Mouse (Mus musculus) thymus, postnatal 4 days (tissue): Measurements from ENCODE around the gene Oser1.

ENCODE experiments used
- DNase-seq: peaks from one replicate; pipeline ENCODE4 v3.0.0; 2021

Oser1 gene

GRCm38 (mm10) chr2:163398770-163399169 lies 25.7 kb downstream of the Oser1 start:
- no peak for DNase-seq

DNA sequence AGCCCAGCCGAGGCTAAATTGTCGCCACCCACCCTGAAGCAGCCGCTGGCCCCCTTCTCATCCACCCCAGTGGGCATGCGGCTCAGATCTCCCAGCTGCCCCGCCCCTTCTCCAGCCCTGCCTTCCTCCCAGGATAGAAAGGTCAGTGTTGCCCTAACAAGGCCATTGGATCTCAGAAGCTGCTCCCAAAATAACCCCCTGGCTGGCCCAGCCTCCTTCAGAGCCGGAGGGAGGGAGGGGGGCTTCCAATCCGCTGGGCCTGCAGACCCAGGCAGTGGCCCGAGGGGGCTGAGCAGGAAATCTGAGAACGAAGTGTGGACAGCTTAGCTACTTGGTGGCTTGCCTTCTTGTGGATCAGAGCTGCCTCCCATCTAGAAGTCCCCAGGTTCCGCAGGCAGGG lies 26.6 kb downstream of the Oser1 start, which contains the start of gene Jph2:
Jph2 (minus strand) TSS at position 89 of the 400 bp plus-strand sequence.
- DNase-seq, result no peak

DNA sequence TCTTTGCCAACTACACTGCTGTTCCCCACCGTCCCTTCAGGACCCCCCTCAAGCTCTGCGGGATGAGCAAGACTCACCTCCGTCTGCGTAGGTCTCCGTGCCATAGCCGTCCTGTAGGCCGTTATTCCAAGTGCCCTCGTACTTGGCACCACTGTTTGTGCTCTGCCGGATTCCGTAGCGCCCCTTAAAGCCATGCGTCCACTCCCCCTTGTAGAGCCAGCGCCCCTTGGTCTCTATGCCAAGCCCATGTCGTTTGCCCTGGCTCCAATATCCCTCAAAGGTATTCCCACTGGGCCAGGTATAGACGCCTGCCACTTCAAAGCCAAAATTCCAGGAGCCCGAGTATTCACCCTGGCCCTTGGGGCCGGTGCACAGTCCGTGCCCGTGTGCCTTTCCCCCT lies 27.4 kb downstream of the Oser1 start:
- DNase-seq, result no peak

- DNase-seq, result no peak
Observed at GRCm38 (mm10) chr2:163394977-163395376, 29.5 kb downstream of the Oser1 start.

- DNase-seq, result no peak
Observed at GRCm38 (mm10) chr2:163393976-163394375, 30.5 kb downstream of the Oser1 start.

GRCm38 (mm10) chr2:163393241-163393640 lies 31.3 kb downstream of the Oser1 start:
- DNase-seq, result no peak

GRCm38 (mm10) chr2:163392436-163392835 lies 32.1 kb downstream of the Oser1 start:
- DNase-seq, result no peak

GRCm38 (mm10) chr2:163386423-163387190 lies 37.9 kb downstream of the Oser1 start:
- no peak for DNase-seq

GRCm38 (mm10) chr2:163385126-163385525 lies 39.4 kb downstream of the Oser1 start:
- DNase-seq, result no peak

DNA sequence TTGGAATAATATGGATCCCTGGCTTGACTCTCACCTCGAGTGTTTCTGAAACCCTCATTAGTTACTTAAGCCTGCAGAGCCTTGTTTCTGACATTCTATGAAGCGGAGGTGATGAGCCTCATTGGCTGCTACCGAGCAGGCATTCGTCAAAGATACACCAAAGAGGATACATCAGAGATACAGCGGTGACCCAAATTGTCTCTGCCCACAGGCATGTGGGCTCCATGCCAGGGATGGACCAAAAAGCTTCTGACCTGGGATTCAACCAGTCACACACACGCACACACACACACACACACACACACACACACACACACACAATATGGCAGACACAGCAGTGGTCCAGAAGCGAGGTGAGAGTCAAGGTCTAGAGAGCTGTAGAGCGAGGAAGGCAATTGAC lies 43.3 kb downstream of the Oser1 start:
- no peak for DNase-seq

- no peak for DNase-seq
Observed at GRCm38 (mm10) chr2:163379366-163379765, 45.1 kb downstream of the Oser1 start.

- DNase-seq, result no peak
Observed at GRCm38 (mm10) chr2:163376082-163376481, 48.4 kb downstream of the Oser1 start.

DNA sequence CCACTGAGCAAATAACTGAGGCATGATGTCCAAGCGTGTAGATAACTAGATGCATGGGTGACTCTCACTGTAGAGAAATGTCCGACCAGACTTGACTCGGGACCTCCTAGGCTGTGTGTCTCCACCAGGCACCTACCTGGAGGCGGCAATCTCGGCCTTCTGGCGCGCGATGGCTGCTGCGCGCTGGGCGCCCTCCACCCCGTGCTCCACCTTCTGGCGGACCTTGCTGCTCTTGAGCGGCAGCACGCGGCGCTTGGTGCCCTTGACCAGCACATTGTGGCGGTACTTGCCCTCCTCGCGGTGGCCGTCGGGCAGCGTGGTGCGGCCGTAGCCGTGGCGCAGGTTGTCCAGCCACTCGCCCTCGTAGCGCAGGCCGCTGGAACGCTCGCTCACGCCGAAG lies 49.0 kb downstream of the Oser1 start:
- no peak for DNase-seq

DNA sequence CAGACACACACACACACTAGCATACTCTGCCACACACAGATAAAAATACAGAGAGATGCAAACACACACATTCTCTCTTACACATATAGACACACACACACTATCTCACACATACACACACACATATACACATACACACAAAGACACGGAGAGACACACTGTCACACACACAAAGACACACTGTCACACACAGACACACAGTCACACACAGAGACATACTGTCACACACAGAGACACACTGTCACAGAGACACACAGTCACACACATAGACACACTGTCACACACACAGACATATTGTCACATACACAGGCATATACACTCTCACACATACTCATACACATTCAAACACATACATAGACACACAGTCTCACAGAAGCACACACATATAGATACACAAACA lies 51.9 kb downstream of the Oser1 start:
- no peak for DNase-seq

DNA sequence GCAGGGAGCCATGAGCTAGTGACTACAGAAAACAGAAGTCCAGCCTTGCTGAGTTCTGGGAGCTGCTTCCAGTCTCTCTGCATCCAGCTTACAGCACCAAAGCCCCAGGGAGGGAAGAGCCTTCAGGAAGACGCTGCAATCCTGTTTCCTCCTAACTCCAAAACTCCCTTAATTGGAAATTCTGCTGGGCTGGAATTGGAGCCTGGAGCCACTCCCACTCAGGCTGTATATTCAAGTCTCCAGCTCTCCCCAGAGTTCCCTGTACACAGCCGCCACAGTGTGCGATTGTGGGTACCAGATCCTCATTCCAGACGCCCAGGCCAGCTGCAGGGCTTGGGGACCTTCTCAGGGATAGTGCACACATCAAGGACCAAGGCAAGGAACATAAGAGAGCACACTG lies 54.3 kb downstream of the Oser1 start:
- DNase-seq, result no peak

GRCm38 (mm10) chr2:163364785-163365541 lies 59.5 kb downstream of the Oser1 start:
- DNase-seq, result no peak

GRCm38 (mm10) chr2:163362940-163363921 lies 61.3 kb downstream of the Oser1 start:
- no peak for DNase-seq

DNA sequence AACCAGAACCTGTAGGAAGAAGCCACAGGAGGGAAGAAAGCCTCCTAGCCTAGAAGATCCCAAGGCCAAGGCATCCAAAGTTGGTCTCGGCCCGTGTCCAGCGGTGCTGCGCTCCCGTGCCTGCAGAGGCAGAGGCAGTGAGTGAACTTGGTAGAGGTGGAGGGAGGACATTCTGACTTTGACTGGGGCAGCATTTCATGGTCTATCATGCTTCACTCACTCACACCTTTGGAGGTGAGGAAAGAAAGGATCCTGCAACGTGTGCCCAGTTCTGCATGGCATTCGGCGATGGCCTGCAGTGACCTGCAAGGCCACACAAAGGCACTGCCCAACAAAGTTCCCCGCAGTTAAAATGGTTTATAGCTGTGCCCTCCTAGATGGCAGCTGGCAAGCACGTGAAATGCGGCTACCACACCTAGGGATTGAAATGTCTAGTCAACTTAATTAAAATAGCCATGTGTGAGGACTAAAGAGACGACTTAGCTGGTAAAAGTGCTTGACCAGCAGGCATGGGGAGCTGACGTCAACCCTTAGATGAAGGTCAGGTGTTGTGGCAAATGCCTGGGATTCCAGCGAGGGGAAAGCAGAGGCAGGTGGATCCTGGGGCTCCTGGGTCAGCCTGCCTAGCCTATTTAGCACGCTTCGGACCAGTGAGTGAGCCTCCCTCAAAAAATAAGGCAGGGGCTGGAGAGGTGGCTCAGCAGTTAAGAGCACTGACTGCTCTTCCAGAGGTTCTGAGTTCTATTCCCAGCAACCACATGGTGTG lies 63.5 kb downstream of the Oser1 start:
- no peak for DNase-seq

DNA sequence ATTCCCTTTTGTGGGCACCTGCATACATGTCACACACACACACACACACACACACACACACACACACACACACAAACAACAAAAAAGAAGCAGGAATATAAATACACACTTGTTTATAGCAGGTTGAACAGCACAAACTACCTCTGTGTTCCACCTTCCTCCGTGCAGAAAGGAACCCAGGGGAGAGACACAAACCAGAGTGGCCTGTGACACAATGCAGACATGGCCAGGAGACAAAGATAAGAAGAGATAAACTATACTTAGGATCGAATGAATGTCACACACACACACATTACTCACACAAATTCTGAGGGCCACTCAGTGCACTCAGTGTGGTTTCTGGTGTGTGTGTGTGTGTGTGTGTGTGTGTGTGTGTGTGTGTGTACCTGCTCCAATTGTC lies 65.2 kb downstream of the Oser1 start:
- no peak for DNase-seq

GRCm38 (mm10) chr2:163358662-163359061 lies 65.8 kb downstream of the Oser1 start:
- no peak for DNase-seq

DNA sequence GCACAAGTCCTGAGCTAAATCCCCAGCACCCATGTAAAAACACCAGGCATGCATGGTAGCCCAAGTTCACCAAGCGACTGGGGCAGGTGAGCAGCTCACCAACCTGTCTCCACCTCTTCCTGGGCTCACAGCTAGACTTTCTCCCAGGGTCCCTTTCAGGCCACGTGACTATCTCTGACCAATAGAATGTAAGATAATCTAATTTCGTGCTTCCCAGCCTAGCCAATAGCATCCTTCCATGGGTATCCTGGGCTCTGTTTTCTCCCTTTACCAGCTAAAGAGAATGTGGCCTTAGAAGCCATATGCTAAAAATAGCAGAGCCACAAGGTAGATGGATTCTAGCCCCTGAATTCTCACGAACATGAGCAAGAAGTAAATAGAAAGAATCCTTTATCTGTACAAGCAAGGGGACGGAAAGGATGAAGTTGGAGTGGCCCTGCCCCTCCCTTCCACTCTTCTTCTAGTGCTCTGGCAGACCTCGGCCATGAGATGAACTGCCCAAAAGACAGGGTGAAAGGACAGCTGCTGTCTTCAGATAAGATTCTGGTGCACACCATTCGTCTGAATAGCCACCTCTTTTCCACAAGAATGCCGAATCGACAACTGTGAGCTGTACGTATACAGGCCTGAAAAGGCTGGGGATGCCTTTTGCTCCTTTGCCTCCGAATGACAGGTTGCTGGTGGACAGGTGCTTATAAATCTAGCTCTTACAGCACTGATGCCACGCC lies 68.2 kb downstream of the Oser1 start:
- DNase-seq, result no peak
